Mouse (Mus musculus): ENCODE measurements around the gene Nyap1.

GRCm38 (mm10) chr5:137733638-137734288 lies 7.6 kb downstream of the Nyap1 start:
- TF ChIP-seq CTCF (IDR thresholded peaks at IDR 0.05; ENCODE audit: insufficient read depth, low read length) (no peak), POLR2A (IDR thresholded peaks at IDR 0.05; ENCODE audit: borderline replicate concordance, extremely low read depth, low read depth, low read length) (no peak)

All from lung, adult 2 months (tissue).